Mouse (Mus musculus) frontal cortex, postnatal 25 days (tissue): ENCODE results near the gene Zranb3.
"Not testable (repeated sequence)": the region's sequence is repeated elsewhere in the genome, so short reads cannot be mapped to it uniquely, and the experiment has no call there.

Experiments
- DNase-seq, 2 experiments: peaks; one replicate each; pipeline ENCODE4 v3.0.0; 2022; ENCODE audit warnings: low spot score in 2 of 2

Gene Zranb3

GRCm38 (mm10) chr1:127989876-127990731 is 112.7 kb downstream of the Zranb3 start:
- DNase-seq = peak in 1 of 2 experiments; percentile 23

- DNase-seq = no peak
Measured at GRCm38 (mm10) chr1:127989387-127989786, 113.5 kb downstream of the Zranb3 start.

- no peak for DNase-seq
Measured at GRCm38 (mm10) chr1:127988246-127988645, 114.6 kb downstream of the Zranb3 start.

- no peak for DNase-seq
Measured at GRCm38 (mm10) chr1:127985391-127985790, 117.5 kb downstream of the Zranb3 start.

GRCm38 (mm10) chr1:127983274-127983993 is 119.4 kb downstream of the Zranb3 start:
- no peak for DNase-seq

GRCm38 (mm10) chr1:127982268-127982667 is 120.6 kb downstream of the Zranb3 start:
- no peak for DNase-seq

- no peak for DNase-seq
Measured at GRCm38 (mm10) chr1:127980911-127981559, 121.8 kb downstream of the Zranb3 start.

- no peak for DNase-seq
Measured at GRCm38 (mm10) chr1:127978125-127978524, 124.7 kb downstream of the Zranb3 start.

- DNase-seq = no peak
Measured at GRCm38 (mm10) chr1:127976106-127976505, 126.7 kb downstream of the Zranb3 start.

- DNase-seq = peak in 1 of 2 experiments; percentile 23
Measured at GRCm38 (mm10) chr1:127975676-127976075, 127.2 kb downstream of the Zranb3 start.

GRCm38 (mm10) chr1:127974082-127974481 is 128.8 kb downstream of the Zranb3 start:
- no peak for DNase-seq

GRCm38 (mm10) chr1:127970870-127971269 is 132.0 kb downstream of the Zranb3 start:
- DNase-seq = no peak

- DNase-seq = no peak
Measured at GRCm38 (mm10) chr1:127963326-127963725, 139.5 kb downstream of the Zranb3 start.

GRCm38 (mm10) chr1:127961140-127961539 is 141.7 kb downstream of the Zranb3 start:
- DNase-seq = no peak

GRCm38 (mm10) chr1:127959312-127959718 is 143.5 kb downstream of the Zranb3 start:
- DNase-seq = no peak

GRCm38 (mm10) chr1:127958801-127959200 is 144.0 kb downstream of the Zranb3 start:
- DNase-seq = no peak

- DNase-seq = no peak
Measured at GRCm38 (mm10) chr1:127956524-127956923, 146.3 kb downstream of the Zranb3 start.

- DNase-seq = no peak
Measured at GRCm38 (mm10) chr1:127954800-127955199, 148.0 kb downstream of the Zranb3 start.

- DNase-seq = not testable (repeated sequence)
Measured at GRCm38 (mm10) chr1:127954198-127954597, 148.6 kb downstream of the Zranb3 start.

- no peak for DNase-seq
Measured at GRCm38 (mm10) chr1:127952276-127952675, 150.6 kb downstream of the Zranb3 start.

- no peak for DNase-seq
Measured at GRCm38 (mm10) chr1:127948748-127949147, 154.1 kb downstream of the Zranb3 start.

GRCm38 (mm10) chr1:127946615-127947249 is 156.1 kb downstream of the Zranb3 start:
- DNase-seq = no peak
